Comparison of ENCODE assay signal across 8 mouse cellular contexts in genomic region chr4:134853637-134854485, GRCm38 (mm10). TPM values are rescaled to one million over a fixed set of nuclear protein-coding genes. Genes with fewer than 3 reads are reported as not detected.
DNase-seq lines count a peak whose midpoint lies in the region; ATAC-seq and TF ChIP-seq lines count a peak whose summit lies in the region.

No protein-coding gene starts in this region.

- peaks cover 25% of the 10 kb centered on the region for H3K27me3 ChIP-seq in heart, embryonic 12.5 days (replicated peaks)
- peaks cover 3% of the 10 kb centered on the region; the same call in 1 of the 2 replicates for H3K27me3 ChIP-seq in kidney, embryonic 16.5 days (ENCODE audit: insufficient read depth, low read length)

- H3K9me3 ChIP-seq in heart, embryonic 12.5 days (replicated peaks), result no peaks in the 10 kb centered on the region
- H3K9me3 ChIP-seq in kidney, embryonic 16.5 days (ENCODE audit: low read length), result no peaks in the 10 kb centered on the region

- DNase-seq in CD4-positive helper T cell, adult 2 months (ENCODE audit: low read depth, low spot score), result peak; percentile 97
- DNase-seq in brain, embryonic 14.5 days (ENCODE audit: low read depth), result peak; percentile 97
- peak; percentile 96 for DNase-seq in liver
- peak; percentile 80 to 92 for DNase-seq in monocyte, adult 2 months (ENCODE audit: low read depth in 1 of 2, low spot score in 2 of 2)
- peak; percentile 89 to 92 for DNase-seq in spleen, postnatal 14 days (ENCODE audit: low spot score in 2 of 2)

- TF ChIP-seq POLR2A in brain, embryonic 14.5 days (IDR thresholded peaks at IDR 0.05; ENCODE audit: borderline replicate concordance, extremely low read depth, insufficient read depth, insufficient read length, poor library complexity, severe bottlenecking), result peak; percentile 65

- peak overlapping the region; percentile 86 for H3K4me2 ChIP-seq in heart, embryonic 12.5 days
- H3K4me2 ChIP-seq in kidney, embryonic 16.5 days (replicated peaks; ENCODE audit: low read depth, low read length), result peak overlapping the region; percentile 85

- peak overlapping the region; percentile 73 for H3K27ac ChIP-seq in heart, embryonic 12.5 days (ENCODE audit: poor library complexity, severe bottlenecking)
- H3K27ac ChIP-seq in kidney, embryonic 16.5 days (ENCODE audit: low read length), result peak overlapping the region; percentile 80

- ATAC-seq in erythroblast, adult 5-6 weeks (replicated peaks; ENCODE audit: low FRiP score, poor library complexity, severe bottlenecking), result peak; percentile 77
- ATAC-seq in heart, embryonic 12.5 days (ENCODE audit: insufficient number of reproducible peaks, low FRiP score), result peak; percentile 95
- ATAC-seq in kidney, embryonic 16.5 days (ENCODE audit: low FRiP score, low TSS enrichment), result peak; percentile 94

- peak overlapping the region; percentile 86 for H3K4me3 ChIP-seq in heart, embryonic 12.5 days
- H3K4me3 ChIP-seq in kidney, embryonic 16.5 days (ENCODE audit: low read length), result peak overlapping the region; percentile 96

- WGBS in heart, embryonic 12.5 days, result 2% methylated on average over 91 of the region's 91 CpGs
- under 1% methylated on average over 88 of the region's 91 CpGs for WGBS in kidney, embryonic 16.5 days

- H3K36me3 ChIP-seq in heart, embryonic 12.5 days, result no peaks in the 10 kb centered on the region
- no peaks in the 10 kb centered on the region for H3K36me3 ChIP-seq in kidney, embryonic 16.5 days (ENCODE audit: insufficient read depth, low read length)

- no peak for TF ChIP-seq CTCF in brain, embryonic 14.5 days (IDR thresholded peaks at IDR 0.05; ENCODE audit: borderline replicate concordance, extremely low read depth, insufficient read depth, insufficient read length)

- peaks cover 9% of the 10 kb centered on the region for H3K4me1 ChIP-seq in heart, embryonic 12.5 days (replicated peaks)
- peaks cover 32% of the 10 kb centered on the region for H3K4me1 ChIP-seq in kidney, embryonic 16.5 days (ENCODE audit: insufficient read depth, low read length)

- H3K9ac ChIP-seq in heart, embryonic 12.5 days, result peak overlapping the region; percentile 71
- peak overlapping the region; percentile 68 for H3K9ac ChIP-seq in kidney, embryonic 16.5 days (replicated peaks; ENCODE audit: low read length)

RNA-seq across cellular contexts. Expression of gene Maco1, which starts 0.7 kb away (rescaled TPM):
- polyA plus RNA-seq in brain, embryonic 14.5 days (2012; rRNA removed), result 59.2 and 79.2 TPM in 2 replicates
- total RNA-seq in erythroblast, adult 5-6 weeks (2015; ENCODE audit: low replicate concordance), result 13.0 and 19.4 TPM in 2 replicates
- 36.0 and 39.9 TPM in 2 replicates for total RNA-seq in erythroblast, adult 5-6 weeks (2017; ENCODE audit: low replicate concordance)
- polyA plus RNA-seq in heart, embryonic 12.5 days (2016; fragmentation: Nextera tagmentation; extraction: Ambion mirVana), result 30.6 and 31.4 TPM in 2 replicates
- 33.1 and 38.4 TPM in 2 replicates for polyA plus RNA-seq in kidney, embryonic 16.5 days (2015; fragmentation: Nextera tagmentation; extraction: Ambion mirVana)

RNA-seq across cellular contexts. Expression of gene Rhd, which starts 10.5 kb away (rescaled TPM):
- polyA plus RNA-seq in brain, embryonic 14.5 days (2012; rRNA removed), result 0.53 and 0.57 TPM in 2 replicates
- total RNA-seq in erythroblast, adult 5-6 weeks (2015; ENCODE audit: low replicate concordance), result 408 and 436 TPM in 2 replicates
- 820 and 839 TPM in 2 replicates for total RNA-seq in erythroblast, adult 5-6 weeks (2017; ENCODE audit: low replicate concordance)
- polyA plus RNA-seq in heart, embryonic 12.5 days (2016; fragmentation: Nextera tagmentation; extraction: Ambion mirVana), result 23.6 and 28.1 TPM in 2 replicates
- polyA plus RNA-seq in kidney, embryonic 16.5 days (2015; fragmentation: Nextera tagmentation; extraction: Ambion mirVana), result 2.7 and 3.0 TPM in 2 replicates

Comparison
In these comparisons a context has a peak if more than half of its experiments do, and no peak if none do; other contexts are left out.
1. Peak in every context shown above with its lines: DNase-seq, ATAC-seq, H3K4me3 ChIP-seq and H3K27ac ChIP-seq.